Mouse (Mus musculus) retina, adult 2 months (tissue): ENCODE data around the gene Rflna.

Source experiments
- DNase-seq: peaks from one replicate; pipeline ENCODE4 v3.0.0-alpha.2; 2012; ENCODE audit warnings: low read depth, low spot score

The Rflna gene

GRCm38 (mm10) chr5:125005871-125006652 lies 3.0 kb downstream of the Rflna start:
- no peak for DNase-seq

DNA sequence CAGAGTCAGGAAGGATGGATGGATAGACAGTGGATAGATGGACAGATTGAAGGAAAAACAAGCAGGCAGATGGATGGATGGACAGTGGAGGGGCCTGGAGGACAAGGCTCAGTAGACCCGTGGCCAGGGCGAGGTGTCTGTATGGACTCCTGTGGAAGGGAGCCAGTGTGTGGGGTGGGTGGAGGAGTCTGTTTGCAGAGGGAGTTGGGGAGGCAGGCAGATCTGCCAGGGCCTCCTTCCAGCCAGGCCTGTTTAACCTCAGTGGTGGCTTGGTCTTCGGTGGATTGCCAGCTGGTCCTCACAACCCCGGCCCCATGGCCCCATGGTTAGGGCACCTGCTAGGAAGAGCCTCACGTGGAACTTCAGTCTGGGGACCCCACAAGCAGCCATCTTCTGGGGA lies 3.9 kb downstream of the Rflna start:
- DNase-seq = no peak

GRCm38 (mm10) chr5:125011166-125011565 lies 8.1 kb downstream of the Rflna start:
- DNase-seq = no peak

DNA sequence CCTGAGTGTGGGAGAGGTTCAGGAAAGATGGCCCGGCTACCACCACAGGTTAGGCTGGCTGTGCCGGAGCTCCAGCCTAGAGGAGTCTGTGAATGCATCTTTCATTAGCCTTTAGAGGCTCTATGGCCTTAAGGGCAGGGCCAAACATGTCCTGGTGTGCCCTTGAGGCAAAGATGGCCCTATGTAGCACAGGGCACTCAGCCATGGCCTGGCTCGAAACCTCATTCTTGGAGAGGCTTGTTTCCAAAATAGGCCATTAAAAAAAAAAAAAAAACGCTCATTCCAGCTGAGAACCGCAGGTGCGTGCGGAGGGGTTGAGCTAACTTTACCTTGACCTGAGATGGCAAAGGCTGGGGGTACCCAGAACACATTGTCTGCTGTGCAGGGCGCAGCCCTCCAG lies 8.6 kb downstream of the Rflna start:
- DNase-seq = no peak

DNA sequence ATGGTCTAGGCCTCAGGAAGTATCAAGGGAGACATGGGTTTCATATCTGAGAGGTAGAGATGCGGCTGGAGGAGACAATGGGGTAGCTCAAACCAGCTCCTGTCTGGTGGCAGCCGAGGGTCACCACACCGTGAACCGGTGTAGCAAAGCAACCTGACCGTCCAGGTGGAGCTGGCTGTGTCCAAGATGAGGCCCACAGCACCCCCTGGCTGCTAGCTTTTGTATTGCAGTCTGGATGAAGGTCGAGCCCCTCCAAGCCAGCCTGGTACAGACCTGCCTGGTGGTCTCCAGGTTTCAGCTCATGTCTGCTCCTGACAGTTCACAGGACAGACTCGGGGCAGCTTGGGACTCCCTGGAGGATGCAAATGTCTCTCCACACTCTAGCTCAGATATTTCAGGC lies 11.5 kb downstream of the Rflna start:
- no peak for DNase-seq

DNA sequence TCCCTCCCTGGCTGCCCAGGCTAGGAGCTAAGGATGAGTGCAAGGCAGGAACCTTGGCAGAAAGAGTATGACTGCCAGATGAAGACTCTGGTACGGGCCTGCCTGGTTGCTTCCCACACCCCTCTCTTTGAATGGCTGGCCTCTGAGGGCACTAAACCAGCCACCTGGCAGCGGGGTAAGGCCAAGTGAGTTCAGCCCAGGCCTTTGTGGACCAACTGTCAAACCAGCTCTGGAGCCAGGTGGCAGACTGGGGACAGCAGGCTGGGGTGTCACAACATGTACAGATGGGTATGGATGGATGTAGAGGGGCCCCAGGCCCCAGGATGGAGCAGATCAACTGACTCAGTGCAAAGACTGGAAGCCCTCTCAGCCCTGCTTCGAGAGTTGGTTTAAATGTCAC lies 12.0 kb downstream of the Rflna start:
- DNase-seq = no peak

GRCm38 (mm10) chr5:125015576-125015975 lies 12.6 kb downstream of the Rflna start:
- DNase-seq = no peak

DNA sequence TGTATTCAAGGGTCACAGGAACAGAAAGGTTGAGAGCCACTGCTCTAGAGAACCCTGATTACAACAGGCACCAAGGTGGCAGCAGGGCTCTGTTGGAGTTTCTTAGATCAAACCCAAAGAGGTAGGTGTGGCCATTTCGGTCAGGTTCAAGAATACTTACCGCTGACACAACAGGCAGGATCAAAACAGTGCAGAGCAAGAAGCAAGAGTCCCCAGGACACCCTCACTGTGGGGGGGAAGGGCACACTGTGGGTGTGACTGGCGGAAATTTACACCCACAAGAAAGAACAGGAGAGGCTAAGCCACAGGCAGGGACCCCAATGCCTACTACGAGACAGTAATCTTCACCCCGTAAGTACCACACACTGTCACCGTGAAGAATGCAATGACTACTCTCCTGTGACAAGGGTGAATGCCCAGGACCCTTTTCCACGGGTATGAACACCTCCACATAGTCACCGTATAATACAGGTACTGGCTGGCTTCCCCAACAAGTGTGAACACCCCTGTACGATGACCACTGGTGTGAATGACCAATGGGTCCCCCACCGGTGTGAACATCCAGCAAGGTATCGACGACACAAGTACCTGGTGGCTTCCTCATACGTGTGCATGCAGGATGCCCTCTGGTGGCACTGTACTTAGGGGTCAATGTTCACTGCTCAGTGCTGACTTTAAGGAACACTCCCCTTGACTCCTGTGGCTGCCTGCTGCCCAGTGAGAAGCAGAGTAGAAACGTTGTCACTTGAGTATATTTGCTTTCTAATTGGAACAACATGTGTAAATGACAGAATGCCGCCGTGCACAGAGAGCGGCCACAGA lies 13.6 kb downstream of the Rflna start:
- no peak for DNase-seq

GRCm38 (mm10) chr5:125017332-125017731 lies 14.3 kb downstream of the Rflna start:
- no peak for DNase-seq

DNA sequence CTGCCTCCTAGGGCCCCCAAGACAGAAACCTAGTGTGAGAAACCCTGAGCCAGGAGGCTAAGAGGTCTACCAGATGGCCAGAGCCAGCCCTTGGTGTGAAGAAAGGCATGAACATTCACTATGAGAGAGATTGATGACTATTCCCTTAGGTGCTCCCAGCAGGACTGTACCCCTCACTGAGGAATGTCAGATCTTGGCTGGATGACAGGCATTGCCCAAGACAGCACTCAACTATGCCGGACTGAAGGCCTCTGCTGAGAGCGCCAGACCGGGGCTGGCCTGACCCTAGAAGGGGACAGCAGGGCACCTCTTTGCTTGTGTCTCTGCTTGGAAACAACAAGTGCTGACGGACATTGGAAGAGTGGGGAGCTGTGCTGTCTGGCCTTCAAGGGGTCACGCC lies 16.1 kb downstream of the Rflna start:
- DNase-seq = no peak

- no peak for DNase-seq
These were observed 18.3 kb downstream of the Rflna start for GRCm38 (mm10) chr5:125021298-125021697.

GRCm38 (mm10) chr5:125024002-125024401 lies 21.0 kb downstream of the Rflna start:
- DNase-seq = no peak

DNA sequence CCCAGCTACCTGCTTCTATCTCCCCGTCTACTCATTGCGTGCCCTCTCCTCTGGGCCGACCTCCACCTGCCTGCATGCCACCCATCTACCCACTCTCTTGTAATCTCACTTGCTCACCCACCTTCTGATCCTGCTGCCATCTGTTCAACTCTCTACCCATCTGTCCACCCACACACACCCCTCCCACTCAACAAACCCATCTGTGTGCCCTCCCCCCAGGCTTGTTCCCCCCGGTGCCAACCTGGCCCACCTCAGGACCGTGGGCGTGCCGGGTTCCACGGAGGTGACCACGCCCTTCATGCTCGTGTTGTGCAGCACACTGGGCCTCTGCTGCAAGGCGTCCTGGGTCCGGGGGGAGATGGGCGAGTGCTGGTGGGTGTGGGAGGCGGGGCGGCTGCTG lies 25.4 kb downstream of the Rflna start:
- DNase-seq = no peak

DNA sequence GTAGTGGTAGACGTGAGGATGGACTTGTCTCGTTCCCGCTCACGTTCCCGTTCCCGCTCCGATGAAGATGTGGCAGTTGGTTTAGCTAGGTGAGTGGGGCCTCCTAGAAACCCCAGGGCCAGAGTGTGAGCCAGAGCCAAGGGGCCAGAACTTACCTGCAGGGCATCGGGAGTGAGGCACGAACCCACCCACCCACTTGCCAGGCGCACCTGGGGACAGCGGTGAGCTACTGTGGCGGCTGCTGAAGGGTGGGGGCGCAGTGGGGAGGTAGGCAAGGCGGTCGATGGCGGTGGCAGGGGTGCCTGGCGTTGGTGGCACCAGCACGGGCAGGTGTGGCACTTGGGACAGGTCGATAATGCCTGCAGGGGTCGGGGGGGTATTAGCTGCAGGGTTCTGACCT lies 25.9 kb downstream of the Rflna start:
- no peak for DNase-seq

GRCm38 (mm10) chr5:125036483-125036882 lies 33.5 kb downstream of the Rflna start:
- no peak for DNase-seq

- no peak for DNase-seq
These were observed 36.5 kb downstream of the Rflna start for GRCm38 (mm10) chr5:125039377-125040027.

DNA sequence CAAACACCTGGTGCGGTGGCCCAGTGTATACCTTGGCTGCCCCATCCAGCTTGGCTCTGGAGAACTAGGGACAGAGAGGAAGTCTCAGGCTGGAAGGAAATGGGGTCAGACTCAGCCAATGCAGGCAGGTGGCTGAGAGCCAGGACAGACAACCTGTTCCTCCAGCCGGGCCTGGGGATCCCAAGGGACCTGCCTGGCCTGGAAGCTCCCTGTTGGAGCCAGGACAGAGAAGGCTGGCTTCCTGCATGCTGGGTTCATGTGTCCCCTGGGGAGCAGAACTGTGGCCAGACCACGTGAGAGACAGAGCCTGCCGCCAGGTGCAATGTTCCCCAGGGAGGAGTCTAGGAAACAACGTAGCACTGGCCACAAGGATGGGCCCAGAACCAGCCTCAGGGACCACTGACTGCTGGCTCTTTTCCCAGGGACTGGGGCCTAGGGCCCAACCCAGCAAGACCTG lies 37.1 kb downstream of the Rflna start:
- no peak for DNase-seq

GRCm38 (mm10) chr5:125041578-125041977 lies 38.6 kb downstream of the Rflna start:
- DNase-seq = no peak

DNA sequence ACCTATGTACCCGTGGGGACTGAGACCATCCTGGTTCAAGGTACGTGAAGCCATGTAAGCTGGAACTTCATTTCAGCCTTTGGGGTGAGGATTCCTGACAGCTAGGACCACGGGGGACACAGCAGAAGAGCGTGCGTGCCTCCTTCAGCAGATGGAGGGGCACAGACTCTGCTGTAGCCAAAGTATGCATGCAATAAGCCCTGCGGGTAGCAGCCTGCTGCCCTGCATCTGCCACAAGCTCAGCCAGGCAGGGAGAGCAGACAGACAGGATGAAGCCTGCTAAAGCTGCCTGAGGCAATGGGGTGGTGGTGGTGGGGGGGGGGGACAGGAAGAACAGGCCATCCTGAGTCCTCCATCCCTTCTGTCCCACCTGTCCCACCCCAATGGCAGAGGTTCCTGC lies 40.4 kb downstream of the Rflna start:
- DNase-seq = no peak

GRCm38 (mm10) chr5:125045202-125045601 lies 42.2 kb downstream of the Rflna start:
- no peak for DNase-seq

GRCm38 (mm10) chr5:125046436-125046835 lies 43.4 kb downstream of the Rflna start:
- no peak for DNase-seq

- no peak for DNase-seq
These were observed 46.5 kb downstream of the Rflna start for GRCm38 (mm10) chr5:125049481-125049880.
